Mouse (Mus musculus) brain, embryonic 14.5 days (tissue): ENCODE data around the gene Taok3.

ENCODE experiments used
- CTCF ChIP-seq: fragments of 200-500 bp; IDR thresholded peaks from 2 replicates; pipeline ENCODE4 v1.5.1; 2012; ENCODE audit warnings: inconsistent platforms, mild to moderate bottlenecking, moderate library complexity, borderline replicate concordance; ENCODE audit not compliant: insufficient read depth, insufficient read length; ENCODE audit errors: extremely low read depth
- POLR2A ChIP-seq: fragments of 200-500 bp; IDR thresholded peaks from 2 replicates; pipeline ENCODE4 v1.6.1; 2012; ENCODE audit warnings: mild to moderate bottlenecking, inconsistent platforms, borderline replicate concordance; ENCODE audit not compliant: poor library complexity, insufficient read depth, insufficient read length, severe bottlenecking; ENCODE audit errors: extremely low read depth

DNA sequence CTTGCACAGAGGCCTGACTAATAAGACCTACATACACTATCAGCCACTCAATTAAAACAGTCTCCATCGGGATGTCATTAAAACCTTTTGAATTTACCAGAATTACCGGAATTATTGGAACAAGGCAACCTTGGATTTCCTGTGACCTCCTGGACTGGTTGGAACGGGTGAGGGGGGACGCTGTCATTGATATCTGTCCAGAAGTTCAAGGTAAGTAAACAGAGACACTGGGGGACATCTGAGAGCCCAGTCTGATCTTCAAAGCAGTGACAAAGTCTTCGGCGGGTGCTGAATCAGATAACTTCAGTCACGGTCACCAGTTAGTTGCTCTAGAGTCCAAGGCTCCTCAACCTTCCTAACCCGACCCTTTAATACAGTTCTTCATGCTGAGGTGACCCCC is 175.1 kb downstream of the Taok3 start:
- TF ChIP-seq POLR2A (no peak), CTCF (no peak)
